In the genomic region with DNA sequence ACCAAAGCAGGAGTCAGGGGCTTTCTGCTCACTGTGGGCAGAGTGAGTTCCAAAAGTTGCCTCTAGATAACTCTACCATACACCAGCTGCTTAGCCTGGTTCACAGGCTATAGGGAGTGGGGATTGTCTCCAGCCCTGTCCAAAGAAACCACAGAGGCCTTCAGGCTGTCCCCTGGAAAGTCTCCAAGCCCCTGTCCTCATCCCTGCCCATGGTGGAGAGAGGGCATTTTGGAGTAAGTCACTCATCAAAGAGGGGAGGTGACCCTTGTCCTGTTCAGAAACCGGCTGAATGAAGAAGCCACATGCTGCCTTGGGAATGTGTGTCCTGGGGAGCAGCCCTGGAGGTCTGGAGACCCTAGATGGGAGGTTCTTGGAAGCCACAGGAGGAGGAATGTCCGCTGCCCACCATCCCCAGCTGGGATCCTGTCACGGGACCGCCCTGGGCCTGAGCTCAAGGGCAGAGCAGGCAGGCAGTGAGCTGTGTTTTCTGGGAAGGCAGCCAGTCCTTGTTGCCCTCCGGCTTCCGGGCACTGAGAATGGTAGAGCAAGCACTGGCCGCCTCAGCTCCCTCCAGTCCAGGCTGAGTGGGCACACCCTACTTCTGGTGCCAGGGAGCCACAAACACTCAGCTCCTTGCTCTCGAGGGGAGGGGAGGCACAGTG, we compare ENCODE assay signal across 8 mouse cellular contexts.
A peak's percentile ranks its signal among the peaks of the same experiment; 100 is the strongest.
DNase-seq lines count a peak whose midpoint lies in the region; ATAC-seq and TF ChIP-seq lines count a peak whose summit lies in the region.

No protein-coding gene starts in this region.

- no peaks in the 10 kb centered on the region for H3K79me2 ChIP-seq in heart, adult 2 months (replicated peaks; ENCODE audit: control insufficient read depth, insufficient read depth, low read length)

- 0 out of 2 replicates have a peak, but pooled peaks have one; percentile 52 for TF ChIP-seq EP300 in heart, adult 2 months (IDR thresholded peaks at IDR 0.05; ENCODE audit: insufficient read depth, low read depth, low read length)
- TF ChIP-seq EP300 in liver, postnatal 0 days (IDR thresholded peaks at IDR 0.05; ENCODE audit: low read depth), result no peak

- H3K4me1 ChIP-seq in heart, adult 2 months (ENCODE audit: control insufficient read depth, insufficient read depth, low read length), result peaks cover 38% of the 10 kb centered on the region
- peaks cover 3% of the 10 kb centered on the region; the same call in 1 of the 2 replicates for H3K4me1 ChIP-seq in midbrain, postnatal 0 days (ENCODE audit: insufficient read depth, low read length)
- H3K4me1 ChIP-seq in liver, postnatal 0 days (ENCODE audit: insufficient read depth), result peaks cover 33% of the 10 kb centered on the region

- H3K36me3 ChIP-seq in heart, adult 2 months (ENCODE audit: control insufficient read depth, insufficient read depth, low read length), result no peaks in the 10 kb centered on the region; the same call in 1 of the 2 replicates
- no peaks in the 10 kb centered on the region for H3K36me3 ChIP-seq in midbrain, postnatal 0 days (ENCODE audit: insufficient read depth, low read length)
- H3K36me3 ChIP-seq in liver, postnatal 0 days (replicated peaks; ENCODE audit: insufficient read depth, low read length), result no peaks in the 10 kb centered on the region

- H3K4me3 ChIP-seq in heart, adult 2 months, result no peak overlapping the region
- no peak overlapping the region for H3K4me3 ChIP-seq in midbrain, postnatal 0 days (ENCODE audit: low read depth, low read length)
- H3K4me3 ChIP-seq in liver, postnatal 0 days (ENCODE audit: low read depth, low read length), result no peak overlapping the region

- intact Hi-C loops in heart, adult 2 months (cut with DNase I), result loop anchor here (1.0 to 10.0 kb wide), 9 partner anchors 48 to 460 kb away; no protein-coding TSS in a partner anchor

- ATAC-seq in midbrain, postnatal 0 days (ENCODE audit: low FRiP score), result peak; percentile 55
- ATAC-seq in megakaryocyte progenitor cell, adult 5-6 weeks (replicated peaks; ENCODE audit: poor library complexity), result no peak
- ATAC-seq in liver, postnatal 0 days, result no peak

- WGBS in heart, adult 2 months, result 52% methylated on average over 8 of the region's 8 CpGs
- 53% methylated on average over 8 of the region's 8 CpGs for WGBS in midbrain, postnatal 0 days
- WGBS in liver, postnatal 0 days (ENCODE audit: insufficient replicate concordance), result 72% methylated on average over 8 of the region's 8 CpGs

- peak; percentile 41; the same call in 1 of the 2 replicates for TF ChIP-seq POLR2A in heart, adult 2 months (IDR thresholded peaks at IDR 0.05; ENCODE audit: insufficient read depth, low read depth, low read length)

- H3K9me3 ChIP-seq in midbrain, postnatal 0 days (ENCODE audit: low read length), result no peaks in the 10 kb centered on the region
- no peaks in the 10 kb centered on the region for H3K9me3 ChIP-seq in liver, postnatal 0 days (ENCODE audit: low read length)

- DNase-seq in right cerebral cortex, adult 18-20 months, result peak; percentile 71
- DNase-seq in right cerebral cortex, postnatal 14 days, result no peak
- peak; percentile 60 for DNase-seq in cerebellum, adult 8-10 months
- peak; percentile 69 to 85 for DNase-seq in heart, adult 2 months
- DNase-seq in kidney, postnatal 4 days, result peak; percentile 62 to 76
- peak; percentile 85 for DNase-seq in midbrain, postnatal 0 days (ENCODE audit: low spot score)
- DNase-seq in liver, postnatal 0 days, result no peak

- H3K4me2 ChIP-seq in midbrain, postnatal 0 days (ENCODE audit: low read depth, low read length, poor library complexity, severe bottlenecking), result no peak overlapping the region
- H3K4me2 ChIP-seq in liver, postnatal 0 days (ENCODE audit: low read depth, low read length), result no peak overlapping the region

- peak overlapping the region; percentile 17; the same call in 1 of the 2 replicates for H3K9ac ChIP-seq in heart, adult 2 months (ENCODE audit: low read depth, low read length)
- H3K9ac ChIP-seq in midbrain, postnatal 0 days (replicated peaks; ENCODE audit: low read length, poor library complexity, severe bottlenecking), result no peak overlapping the region
- no peak overlapping the region for H3K9ac ChIP-seq in liver, postnatal 0 days (replicated peaks)

- H3K27ac ChIP-seq in heart, adult 2 months, result peak overlapping the region; percentile 92
- H3K27ac ChIP-seq in midbrain, postnatal 0 days (ENCODE audit: low read depth, low read length), result no peak overlapping the region
- H3K27ac ChIP-seq in liver, postnatal 0 days (ENCODE audit: low read depth), result no peak overlapping the region

- H3K27me3 ChIP-seq in heart, adult 2 months (ENCODE audit: control insufficient read depth, insufficient read depth, low read length), result no peaks in the 10 kb centered on the region
- H3K27me3 ChIP-seq in midbrain, postnatal 0 days (ENCODE audit: insufficient read depth, low read length), result 0 out of 2 replicates have a peak, but pooled peaks cover 10% of the 10 kb centered on the region
- no peaks in the 10 kb centered on the region for H3K27me3 ChIP-seq in liver, postnatal 0 days (ENCODE audit: insufficient read depth, low read length)

- TF ChIP-seq CTCF in heart, adult 2 months (IDR thresholded peaks at IDR 0.05), result no peak
- no peak for TF ChIP-seq CTCF in midbrain, postnatal 0 days (IDR thresholded peaks at IDR 0.05)
- no peak for TF ChIP-seq CTCF in liver, postnatal 0 days (IDR thresholded peaks at IDR 0.05; ENCODE audit: low read depth)

Comparison
In these comparisons a context has a peak if more than half of its experiments do, and no peak if none do; other contexts are left out.
1. DNase-seq: peak in right cerebral cortex, adult 18-20 months (single experiment), cerebellum, adult 8-10 months (single experiment), heart, adult 2 months (2 of 2), kidney, postnatal 4 days (2 of 2) and midbrain, postnatal 0 days (single experiment); none in right cerebral cortex, postnatal 14 days (single experiment) and liver, postnatal 0 days (single experiment).